Mouse (Mus musculus): ENCODE results near the gene Scgb1b24. TPM values are rescaled to one million over a fixed set of nuclear protein-coding genes. Genes with fewer than 3 reads are reported as not detected.

Scgb1b24 gene
- not detected in 2 replicates for polyA plus RNA-seq (2015; fragmentation: Nextera tagmentation; extraction: Ambion mirVana)

- WGBS = 85% methylated on average over 3 of the region's 3 CpGs
- H3K9ac ChIP-seq = no peak within 1 kb of the TSS
- H3K36me3 ChIP-seq = no peaks in the 10 kb centered on the region
Observed at GRCm38 (mm10) chr7:33743499-33743898, at the start of gene Scgb1b24. Gene Scgb1b24 (plus strand): TSS chr7:33743799.

GRCm38 (mm10) chr7:33739212-33739611 is 4.4 kb upstream of the Scgb1b24 start, which contains the start of gene Scgb2b24:
Gene Scgb2b24 (minus strand): TSS chr7:33739312.
- no peak within 1 kb of the TSS for H3K9ac ChIP-seq
- no peaks in the 10 kb centered on the region for H3K4me1 ChIP-seq
- H3K4me3 ChIP-seq = no peak within 1 kb of the TSS
- WGBS = 70% methylated on average over 2 of the region's 2 CpGs
- H3K9me3 ChIP-seq = peaks cover 67% of the 10 kb centered on the region
- no peaks in the 10 kb centered on the region for H3K27me3 ChIP-seq
- no peak for ATAC-seq (ENCODE audit: low FRiP score, low read depth)
- no peak within 1 kb of the TSS for H3K27ac ChIP-seq
- no peak within 1 kb of the TSS for H3K4me2 ChIP-seq (replicated peaks)
- H3K36me3 ChIP-seq = no peaks in the 10 kb centered on the region

More at GRCm38 (mm10) chr7:33743499-33743898, at the start of gene Scgb1b24:
- Histone ChIP-seq H3K27me3 (no peaks in the 10 kb centered on the region), H3K9me3 (peaks cover 49% of the 10 kb centered on the region), H3K27ac (no peak within 1 kb of the TSS), H3K4me1 (no peaks in the 10 kb centered on the region), H3K4me2 (replicated peaks) (no peak within 1 kb of the TSS), H3K4me3 (no peak within 1 kb of the TSS)
- ATAC-seq (ENCODE audit: low FRiP score, low read depth) = no peak

Other genes starting within 250 kb of the Scgb1b24 start
- not detected in 2 replicates for gene Scgb2b21, start 223.3 kb upstream of the Scgb1b24 start, polyA plus RNA-seq (2015; fragmentation: Nextera tagmentation; extraction: Ambion mirVana)
- gene Scgb2b24, start 4.5 kb upstream of the Scgb1b24 start, polyA plus RNA-seq (2015; fragmentation: Nextera tagmentation; extraction: Ambion mirVana) = not detected in 2 replicates
- gene Scgb2b26, start 201.2 kb downstream of the Scgb1b24 start, polyA plus RNA-seq (2015; fragmentation: Nextera tagmentation; extraction: Ambion mirVana) = not detected in 2 replicates

All from limb, embryonic 13.5 days (tissue).